Mouse (Mus musculus): ENCODE data around the gene Synj1.

Synj1 gene

DNA sequence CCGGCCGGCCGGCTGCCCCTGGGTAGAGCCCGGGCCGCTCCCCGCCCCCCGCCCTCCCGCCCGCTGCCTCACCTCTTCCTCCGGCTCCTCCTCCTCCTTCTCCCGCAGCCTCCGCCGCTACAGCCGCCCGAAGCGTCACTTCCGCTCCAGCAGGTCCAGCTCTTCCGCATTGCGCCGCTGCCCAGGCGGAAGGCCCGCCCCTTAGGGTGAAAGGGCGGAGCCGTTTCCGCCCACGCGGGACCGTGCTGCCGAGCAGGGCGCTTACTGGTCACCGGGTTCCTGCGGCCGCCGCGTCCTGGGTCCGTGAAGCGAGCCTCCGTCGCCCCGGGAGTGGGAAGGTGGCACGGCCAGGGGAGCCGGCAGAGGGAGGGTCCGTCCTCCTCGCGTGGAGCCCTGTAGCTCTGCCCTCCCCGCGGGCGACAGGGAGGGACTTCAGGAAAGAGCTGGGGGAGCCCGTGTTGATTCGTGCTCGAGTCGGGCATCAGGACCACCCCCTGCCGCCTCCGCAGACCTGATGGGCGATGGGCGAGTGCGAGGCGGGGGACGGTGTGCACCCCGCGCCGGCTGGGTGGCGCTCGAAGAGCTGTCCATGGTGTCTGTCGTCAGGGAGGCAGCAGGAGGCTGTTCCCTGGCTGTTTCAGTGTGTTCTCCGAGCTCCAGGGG is at the start of gene Synj1:
Gene Synj1, minus strand, starts transcription at position 288 of the 663 bp plus-strand sequence.
- DNase-seq = peak; percentile 91

DNA sequence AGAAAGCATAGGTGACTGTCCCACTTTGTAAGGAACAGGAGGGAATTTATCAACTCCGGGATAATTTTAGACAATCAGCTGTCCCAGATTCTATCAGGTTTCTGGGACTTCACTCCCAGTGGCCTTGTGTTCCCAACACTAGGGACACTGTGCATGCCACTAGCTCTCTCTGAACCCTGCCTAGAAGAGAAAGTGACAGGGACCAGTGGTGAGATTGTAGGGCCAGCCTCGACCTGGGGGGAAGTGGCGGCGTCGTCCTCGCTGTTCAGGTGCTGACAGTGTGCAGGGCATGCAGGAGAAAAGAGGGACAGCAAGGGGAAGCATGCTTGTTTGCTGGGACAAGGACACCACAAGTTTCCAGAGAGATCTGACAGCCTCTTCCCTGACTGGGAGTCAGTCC is 46.6 kb upstream of the Synj1 start:
- DNase-seq = no peak

DNA sequence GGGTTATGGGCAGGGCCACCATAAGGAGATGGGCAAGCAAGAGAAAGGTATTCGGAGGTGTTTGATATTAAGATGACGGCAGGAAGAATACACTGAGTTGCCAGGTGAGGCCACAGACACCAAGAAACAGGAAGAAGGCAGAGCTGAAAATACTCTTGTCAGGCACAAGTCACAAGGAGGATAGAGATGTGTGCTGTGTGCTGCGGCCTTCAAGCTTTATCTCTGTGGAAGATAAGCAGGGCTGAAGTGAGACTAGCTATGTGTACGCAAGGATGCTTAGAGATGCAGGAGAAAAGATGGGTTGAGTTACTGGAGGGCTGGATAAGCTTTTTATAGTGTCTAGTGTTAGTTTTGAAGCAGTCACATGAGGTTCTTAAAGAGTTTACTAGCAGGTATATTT is 46.2 kb upstream of the Synj1 start:
- no peak for DNase-seq

DNA sequence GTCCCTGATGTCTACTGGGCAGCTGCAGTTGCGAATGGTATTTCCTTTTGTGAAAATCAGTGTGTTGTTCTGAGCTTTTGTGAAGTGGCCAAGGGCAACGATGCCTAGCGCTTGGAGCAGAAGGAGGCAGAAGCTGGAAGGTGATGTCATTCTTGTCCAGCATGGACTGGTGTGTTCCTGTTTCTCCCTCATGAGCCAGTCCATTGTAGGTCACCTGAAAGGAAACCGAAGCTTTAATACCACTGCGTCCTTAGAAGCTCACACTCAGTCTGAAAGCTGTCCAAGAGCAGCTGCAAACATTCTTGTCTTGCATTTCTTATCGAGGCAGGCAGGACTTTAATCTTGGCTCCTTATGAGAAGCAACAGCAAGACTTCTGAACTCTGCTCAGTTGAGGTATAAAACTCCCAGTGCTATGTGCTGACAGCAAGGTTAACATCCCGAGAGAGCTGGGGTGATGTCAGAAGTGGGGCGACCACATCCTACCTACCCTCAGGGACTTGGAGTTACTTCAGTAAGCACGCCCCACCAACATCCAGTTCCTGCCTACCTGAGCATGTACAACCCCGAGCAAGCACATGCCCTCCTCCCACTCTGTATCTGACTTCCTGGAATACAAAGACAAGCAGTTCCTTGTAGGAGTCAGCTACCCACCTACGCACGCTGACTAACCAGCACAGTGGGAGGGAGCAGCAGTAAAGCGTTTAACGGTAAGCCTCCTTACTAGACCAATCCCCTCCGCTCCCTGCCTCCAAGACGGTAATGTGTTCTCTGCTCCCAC is 45.1 kb upstream of the Synj1 start:
- no peak for DNase-seq

DNA sequence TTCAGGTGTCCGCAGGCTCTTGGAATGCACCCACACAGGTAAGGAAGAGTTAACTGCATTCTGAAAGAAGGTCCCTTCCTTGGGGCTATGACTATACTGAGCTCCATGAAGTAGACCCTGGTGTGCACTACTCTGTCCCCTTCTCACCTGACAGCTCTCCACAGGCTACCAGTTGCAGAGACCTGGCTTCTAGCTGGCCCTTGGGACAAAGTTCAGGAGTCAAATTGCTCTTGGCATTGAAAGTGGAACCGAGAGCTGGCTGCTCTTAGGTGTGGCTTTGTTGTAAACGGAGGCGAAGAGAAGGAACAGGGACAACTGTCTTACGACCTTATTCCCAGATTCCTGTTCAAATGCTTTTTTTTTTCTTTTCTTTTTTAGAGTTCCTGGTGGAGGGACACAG is 44.0 kb upstream of the Synj1 start:
- DNase-seq = no peak

DNA sequence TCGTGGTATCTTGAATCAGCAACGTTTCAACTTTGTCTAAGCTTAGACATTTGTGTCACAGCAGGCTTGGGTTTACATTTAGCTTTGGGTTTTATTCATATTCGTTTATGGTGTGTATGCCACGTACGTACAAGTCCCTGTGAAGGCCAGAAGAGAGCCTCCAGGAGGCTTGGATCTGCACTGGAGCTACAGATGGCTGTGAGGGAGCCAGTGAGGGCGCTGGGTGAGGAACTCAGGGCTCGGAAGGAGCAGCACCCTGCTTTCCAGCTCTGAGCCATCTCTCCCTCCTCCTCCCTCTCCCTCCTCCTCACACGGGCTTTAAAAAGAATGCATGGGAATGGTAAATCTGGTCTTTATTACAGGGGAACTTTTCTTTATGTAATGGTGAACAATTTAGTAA is 42.5 kb upstream of the Synj1 start:
- DNase-seq = no peak

DNA sequence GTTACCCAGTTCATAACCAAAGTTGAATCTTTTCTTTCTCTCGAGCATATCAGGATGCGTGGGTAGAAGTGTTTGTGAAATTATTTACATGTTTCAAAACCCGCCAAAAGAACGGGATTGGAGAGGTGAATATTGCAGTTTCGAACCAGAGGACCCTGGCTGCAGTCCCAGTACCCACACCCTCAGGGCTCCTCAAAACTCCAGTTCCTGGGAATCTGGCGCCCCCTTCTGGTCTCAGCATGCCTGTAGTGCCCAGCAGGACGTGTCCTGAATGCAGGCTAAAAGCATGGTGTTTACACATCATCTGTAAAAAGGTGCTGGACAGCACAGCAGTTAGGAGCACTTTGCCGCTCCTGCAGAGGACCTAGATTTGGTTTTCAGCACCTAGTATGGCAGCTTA is 34.4 kb upstream of the Synj1 start:
- peak; percentile 59 for DNase-seq

DNA sequence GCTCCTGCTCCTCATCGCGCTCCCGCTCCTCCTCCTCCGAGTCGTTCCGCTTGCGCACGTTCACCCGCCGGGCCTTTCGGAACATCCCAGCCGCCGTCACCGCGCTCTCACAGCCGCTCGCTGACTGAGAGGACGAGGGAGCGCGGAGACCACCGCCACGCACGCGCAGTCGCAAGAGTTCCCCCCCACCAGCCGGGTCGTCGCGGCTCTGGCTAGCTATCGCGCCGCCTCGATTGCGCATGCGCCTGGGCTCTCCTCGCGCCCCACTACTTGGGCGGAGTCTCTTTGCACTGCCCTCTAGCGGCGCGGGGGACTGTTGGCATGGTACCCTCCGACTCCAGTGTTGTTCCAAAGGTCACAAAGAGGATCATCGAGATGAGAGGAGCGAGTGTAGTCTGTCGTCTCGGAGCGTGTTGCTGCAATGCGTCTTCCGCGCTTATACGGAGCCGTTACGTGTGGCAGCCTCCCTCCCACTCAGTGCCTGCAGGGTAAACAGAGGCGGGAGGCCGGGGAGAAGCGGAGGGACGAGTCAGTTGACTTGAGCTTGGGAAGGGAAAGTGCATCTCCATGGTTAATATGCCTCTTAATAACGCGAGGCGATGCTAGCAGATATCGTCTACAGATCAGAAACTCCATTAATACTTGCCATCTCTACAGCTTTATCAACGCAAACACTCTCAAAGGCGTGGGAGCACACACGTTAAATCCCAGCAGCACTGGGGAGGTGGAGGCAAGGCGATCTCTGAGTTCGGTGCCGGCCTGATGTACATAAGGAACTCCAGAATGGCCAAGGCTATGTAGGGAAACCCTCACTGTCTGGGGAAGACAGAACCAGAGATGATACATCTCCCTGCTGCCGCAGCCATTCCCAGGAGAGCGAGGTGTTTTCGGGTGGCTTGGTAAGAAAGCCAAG is 33.4 kb upstream of the Synj1 start, which contains the start of gene Paxbp1:
Gene Paxbp1, minus strand, starts transcription at position 274 of the 913 bp plus-strand sequence.
- DNase-seq = peak; percentile 99

DNA sequence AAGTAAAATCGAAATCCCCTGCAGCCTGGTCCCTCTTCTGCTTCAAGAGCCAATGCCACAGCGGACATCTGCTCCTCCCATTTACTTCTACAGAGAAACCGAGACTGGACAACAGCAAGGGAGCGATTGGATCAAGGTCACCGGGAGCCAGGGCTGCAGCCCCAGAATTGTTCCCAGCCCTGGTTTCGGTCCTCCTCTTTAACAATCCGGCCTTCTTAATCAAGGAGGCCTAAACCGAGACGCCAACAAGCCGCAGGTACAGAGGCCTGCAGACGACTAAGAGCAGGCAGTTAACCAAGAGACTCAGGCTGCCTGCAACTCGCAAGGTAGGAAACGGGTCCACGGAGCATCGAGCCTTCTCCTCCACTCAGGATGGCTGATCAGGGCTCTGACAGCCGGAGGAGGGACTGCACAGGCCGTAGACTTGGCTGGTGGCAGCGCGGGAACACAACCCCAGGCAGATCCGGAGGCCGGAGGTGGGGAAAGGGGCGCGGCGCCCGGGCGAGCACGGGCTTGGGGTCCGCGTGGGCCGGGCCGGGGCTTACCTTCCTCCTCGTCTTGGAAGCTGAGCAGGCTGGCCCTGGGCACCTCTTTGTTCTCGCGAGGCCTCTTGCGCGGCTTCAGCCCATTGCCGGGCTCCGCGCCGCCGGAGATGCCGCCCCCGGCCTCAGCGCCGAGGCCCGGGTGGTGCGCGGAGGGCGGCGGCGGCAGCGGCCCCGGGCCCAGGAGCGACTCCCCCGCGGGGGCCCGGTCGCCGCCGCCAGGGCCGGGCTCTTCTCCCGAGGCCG is 32.5 kb upstream of the Synj1 start:
- peak; percentile 71 for DNase-seq

DNA sequence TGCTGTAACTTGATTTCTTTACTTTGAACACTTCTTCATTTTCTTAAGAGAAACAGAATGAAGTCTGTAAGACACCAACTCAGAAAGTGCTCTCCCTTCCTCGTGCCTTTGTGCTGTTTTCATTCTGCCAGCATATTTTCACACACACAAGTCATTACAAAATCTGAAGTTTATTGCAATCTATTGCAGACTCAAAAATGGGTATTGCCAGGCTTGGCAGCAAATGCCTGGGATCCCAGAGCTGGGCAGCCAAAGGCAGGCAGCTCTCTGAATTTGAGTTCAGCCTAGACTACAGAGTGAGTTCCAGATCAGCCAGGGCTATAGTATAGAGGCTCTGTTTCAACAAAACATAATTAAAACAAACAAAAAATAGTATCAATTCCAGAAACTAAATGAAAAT is 31.5 kb upstream of the Synj1 start:
- no peak for DNase-seq

DNA sequence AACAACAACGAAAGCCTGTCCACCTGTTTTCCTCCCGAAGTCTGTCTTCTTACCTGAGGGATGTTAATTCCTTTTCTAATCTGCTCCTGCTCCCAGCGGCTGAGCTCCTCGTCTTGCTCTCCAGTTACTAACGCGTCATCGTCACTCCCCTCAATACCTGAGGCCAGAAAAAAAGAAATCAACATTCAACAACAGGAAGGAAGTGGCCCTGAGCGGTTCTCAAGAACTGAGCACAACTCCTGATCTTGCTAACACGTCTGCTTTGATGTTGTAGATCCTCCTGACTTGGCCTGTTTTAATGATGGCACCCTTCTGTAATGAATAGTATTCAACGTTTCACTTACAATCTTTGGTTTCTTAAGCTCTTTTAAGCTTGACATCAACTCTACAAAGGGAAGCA is 24.8 kb upstream of the Synj1 start:
- DNase-seq = no peak

DNA sequence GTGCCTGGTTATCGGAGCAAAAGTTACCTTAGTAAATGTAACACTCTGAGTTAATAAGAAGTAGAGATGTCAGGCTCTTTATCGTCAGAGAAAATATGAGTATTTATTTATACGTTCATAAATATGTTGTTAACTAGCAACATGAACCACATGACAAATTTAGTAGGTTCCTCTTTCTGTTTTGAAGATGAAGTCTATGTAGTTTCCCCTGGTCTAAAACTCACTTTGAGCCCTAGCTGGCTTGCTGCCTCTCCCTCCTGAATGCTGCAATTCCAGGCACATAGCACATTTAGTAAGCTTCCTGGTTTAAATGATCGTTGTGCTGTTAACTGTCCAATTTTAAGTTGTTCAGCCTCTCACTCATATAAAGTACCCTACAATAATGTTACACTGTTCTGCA is 19.6 kb upstream of the Synj1 start:
- no peak for DNase-seq

DNA sequence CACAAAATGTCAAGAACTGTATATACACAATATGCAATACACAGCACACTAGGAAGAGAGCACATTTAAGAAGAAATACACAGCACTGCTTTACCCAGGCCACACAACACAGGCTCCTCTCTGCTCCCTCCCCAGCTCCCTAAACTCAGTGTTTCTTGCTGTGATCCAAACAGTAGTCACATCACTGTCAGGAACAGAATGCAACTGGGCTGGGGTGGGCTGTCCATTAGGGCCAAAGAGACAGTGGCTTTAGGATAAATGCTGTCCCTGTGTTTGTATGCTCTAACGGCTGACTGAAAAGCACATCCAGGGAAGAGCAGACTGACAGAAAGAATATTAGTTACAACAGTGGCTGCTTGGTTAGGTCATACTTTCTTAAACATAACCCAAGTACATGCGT is 18.8 kb upstream of the Synj1 start:
- DNase-seq = no peak

DNA sequence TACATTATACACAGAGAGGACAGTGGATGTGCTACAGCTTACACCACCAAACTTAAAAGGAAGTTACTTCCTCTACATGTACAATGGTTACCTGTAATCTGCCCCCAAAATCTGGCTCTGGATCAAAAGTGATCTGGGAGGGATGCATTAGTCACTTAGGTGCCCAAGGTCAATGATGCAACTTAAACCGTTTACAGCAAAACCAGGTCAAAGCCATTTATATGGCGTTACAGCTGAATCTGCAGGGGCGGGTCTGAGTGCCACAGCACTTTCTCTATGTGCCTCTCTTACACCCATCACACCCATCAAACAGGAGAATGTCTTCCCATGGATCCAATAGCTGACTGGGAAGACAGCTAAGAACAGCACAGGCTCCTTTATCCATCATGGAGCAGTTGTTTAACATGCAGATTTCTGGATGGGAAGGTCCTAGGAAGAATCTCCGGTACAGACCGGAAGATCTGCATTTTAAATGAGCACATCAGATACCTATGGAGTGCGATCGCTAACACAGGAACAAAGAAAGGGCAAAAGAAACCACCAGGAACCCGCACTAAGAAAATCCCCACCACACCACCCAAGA is 18.1 kb upstream of the Synj1 start:
- no peak for DNase-seq

DNA sequence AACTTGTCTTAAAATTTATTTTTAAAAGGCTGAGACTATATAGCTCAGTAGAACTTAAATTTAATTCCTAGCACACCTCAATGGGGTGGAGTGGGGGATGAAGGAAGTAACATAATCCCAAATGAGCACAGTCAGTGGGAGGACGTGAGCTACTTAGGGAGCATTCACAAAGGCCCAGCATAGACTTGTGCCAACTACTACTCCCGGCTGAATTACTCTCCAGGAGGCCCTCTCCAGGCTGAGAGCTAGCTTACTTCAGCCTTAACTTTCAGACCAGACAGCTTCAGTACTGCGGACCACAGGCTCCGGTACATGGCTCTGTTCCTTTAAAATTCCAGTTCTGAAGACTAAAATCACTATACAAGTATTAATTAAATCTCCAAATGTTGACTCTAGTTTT is 15.2 kb upstream of the Synj1 start:
- no peak for DNase-seq

DNA sequence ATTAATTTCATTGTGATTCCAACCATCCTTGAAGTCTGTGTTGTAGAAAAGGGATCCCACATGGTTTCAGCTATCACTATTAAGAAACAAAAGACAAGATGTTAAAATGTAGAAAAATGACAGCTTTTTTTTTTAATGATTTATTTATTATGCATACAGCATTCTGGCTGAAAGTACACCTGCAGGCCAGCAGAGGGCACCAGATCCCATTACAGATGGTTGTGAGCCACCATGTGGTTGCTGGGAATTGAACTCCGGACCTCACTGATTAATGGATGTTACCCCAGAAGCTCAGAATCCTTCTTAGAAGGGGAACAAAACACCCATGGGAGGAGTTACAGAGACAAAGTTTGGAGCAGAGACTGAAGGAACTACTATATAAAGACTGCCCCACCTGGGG is 12.3 kb upstream of the Synj1 start:
- DNase-seq = peak; percentile 19

DNA sequence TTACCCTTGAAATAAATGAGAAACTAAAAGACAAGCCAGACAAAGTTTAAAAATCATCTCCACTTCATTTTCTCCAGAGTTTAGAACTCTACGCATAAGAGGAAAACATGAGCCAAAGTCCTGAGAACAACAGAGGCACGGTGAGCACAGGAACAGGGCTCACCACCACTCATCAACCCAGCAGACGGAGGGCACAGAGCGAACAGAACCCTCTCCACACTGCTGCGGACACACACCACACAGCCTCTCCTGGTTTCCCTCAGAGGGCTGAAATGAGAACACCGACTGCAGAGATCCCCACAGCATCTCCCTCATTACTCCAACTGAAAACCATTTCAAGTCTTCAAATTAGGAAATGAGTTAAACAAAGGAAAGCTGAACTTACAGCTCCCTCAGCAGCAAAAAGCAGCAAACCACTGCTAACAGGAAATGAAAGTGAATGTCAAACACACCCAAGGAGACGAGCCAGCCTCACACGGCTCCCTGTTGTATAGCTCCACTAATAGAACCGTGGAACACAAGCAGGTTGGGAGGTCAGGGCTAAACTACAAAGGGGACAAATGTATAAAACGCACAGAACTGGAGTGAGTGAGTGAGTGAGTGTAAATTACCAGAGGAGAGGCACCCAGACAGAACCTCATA is 9.9 kb upstream of the Synj1 start:
- no peak for DNase-seq

DNA sequence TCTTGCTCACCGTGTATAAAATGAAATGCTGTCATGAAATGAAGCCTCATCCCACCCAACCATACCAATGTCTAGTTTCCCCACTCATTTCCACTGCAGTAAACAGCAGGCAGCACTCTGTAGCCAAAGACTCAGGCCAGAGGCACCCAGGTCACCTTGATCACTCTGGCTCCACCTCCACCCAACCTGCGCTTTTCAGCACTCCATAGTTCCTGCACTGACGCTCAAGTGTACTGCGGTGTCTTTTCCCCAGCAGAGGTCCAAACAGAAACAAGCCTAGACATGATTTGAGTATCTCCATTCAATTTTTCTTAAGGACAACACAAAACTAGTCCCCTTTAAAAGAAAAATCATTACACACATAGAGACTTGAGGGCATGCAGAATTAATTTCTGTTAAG is 8.4 kb upstream of the Synj1 start:
- no peak for DNase-seq

DNA sequence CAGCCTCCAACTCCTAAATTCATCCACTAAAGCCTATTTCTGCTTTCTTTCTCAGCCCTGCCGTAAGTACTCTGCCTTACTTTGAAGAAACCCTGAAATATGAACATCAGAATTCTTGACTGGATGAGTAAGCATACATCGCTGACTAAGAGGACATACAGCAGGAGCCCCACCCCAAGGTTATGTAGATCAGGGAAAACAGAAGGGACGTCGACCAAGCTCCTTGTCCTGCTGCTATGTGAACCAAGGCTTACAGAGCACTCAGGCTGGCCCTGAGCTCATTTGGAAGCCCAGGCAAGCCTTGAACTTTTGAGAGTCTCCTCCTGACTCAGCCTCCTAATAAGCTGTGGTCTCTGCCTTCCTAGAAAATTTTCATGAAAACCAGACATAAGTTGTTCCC is 4.7 kb upstream of the Synj1 start:
- no peak for DNase-seq

DNA sequence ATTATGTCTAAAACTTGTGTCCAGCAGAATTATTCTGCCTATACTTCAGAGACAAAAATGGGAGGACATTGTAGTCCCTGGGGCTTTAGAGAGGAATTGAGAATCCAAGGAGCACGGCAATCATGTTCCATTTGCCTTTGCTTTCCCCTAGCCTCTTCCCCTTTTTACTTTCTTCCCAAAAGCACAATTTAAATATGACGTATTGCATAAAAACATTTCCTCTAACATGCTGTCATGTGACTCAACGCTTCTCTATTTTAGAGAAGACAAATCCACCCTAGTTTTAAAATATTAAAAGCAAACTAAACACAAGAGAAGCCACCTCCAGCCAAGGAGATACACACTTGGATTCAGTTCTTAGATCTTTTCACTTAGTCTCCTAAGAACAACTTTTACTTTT is 739 bp upstream of the Synj1 start:
- DNase-seq = no peak

DNA sequence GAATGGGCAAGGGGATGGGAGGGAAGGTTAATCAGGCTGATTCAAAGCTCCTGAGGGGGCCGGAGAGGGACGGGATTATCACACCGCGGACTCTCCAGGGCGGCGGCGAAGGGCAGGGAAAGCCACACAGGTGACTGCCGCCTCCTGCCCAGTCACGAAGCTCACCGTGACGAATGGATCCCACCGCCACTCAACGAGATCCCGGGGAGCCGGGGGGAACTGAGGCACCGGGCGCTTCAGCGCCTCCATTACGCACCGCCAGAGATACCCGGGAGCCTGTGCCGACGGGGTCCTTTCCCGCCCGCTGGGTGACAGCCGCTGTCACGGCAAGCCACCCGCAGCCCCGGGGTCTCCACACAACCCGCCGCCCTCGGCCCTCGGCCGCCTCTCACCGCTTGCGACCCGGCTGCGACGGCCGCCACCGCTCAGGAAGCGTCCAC is 507 bp downstream of the Synj1 start:
- DNase-seq = no peak

Data from right cerebral cortex, postnatal 14 days (tissue).